Mouse (Mus musculus) heart, embryonic 13.5 days (tissue): Measurements from ENCODE around the gene L1cam. TPM values are rescaled to one million over a fixed set of nuclear protein-coding genes. Genes with fewer than 3 reads are reported as not detected.

Experiments used
- ATAC-seq: fragments of 200-750 bp; cut with Nextera tagmentation; 2 replicates; pipeline ENCODE4 v1.8.0; 2017; ENCODE audit warnings: moderate TSS enrichment; ENCODE audit not compliant: insufficient number of reproducible peaks, low FRiP score, low TSS enrichment; ENCODE audit errors: extremely low read depth
- H3K27ac ChIP-seq: fragments of 300-500 bp; sonication (generic); replicated peaks from 2 replicates; pipeline ENCODE4 v1.5.1; 2015; ENCODE audit warnings: moderate library complexity, mild to moderate bottlenecking, inconsistent platforms
- H3K27me3 ChIP-seq: fragments of 300-500 bp; sonication (generic); replicated peaks from 2 replicates; pipeline ENCODE4 v1.6.1; 2015; ENCODE audit warnings: mild to moderate bottlenecking, inconsistent platforms
- H3K36me3 ChIP-seq: fragments of 300-500 bp; sonication (generic); 2 replicates; pipeline ENCODE4 v1.6.1; 2015; ENCODE audit warnings: mild to moderate bottlenecking, inconsistent platforms
- H3K4me1 ChIP-seq: fragments of 300-500 bp; sonication (generic); 2 replicates; pipeline ENCODE4 v1.6.1; 2015; ENCODE audit warnings: inconsistent platforms
- H3K4me2 ChIP-seq: fragments of 300-500 bp; sonication (generic); 2 replicates; pipeline ENCODE4 v1.6.1; 2015; ENCODE audit warnings: inconsistent platforms, mild to moderate bottlenecking, moderate library complexity
- H3K4me3 ChIP-seq: fragments of 300-500 bp; sonication (generic); 2 replicates; pipeline ENCODE4 v1.5.1; 2015; ENCODE audit warnings: moderate library complexity, mild to moderate bottlenecking, inconsistent platforms
- H3K9ac ChIP-seq: fragments of 300-500 bp; sonication (generic); 2 replicates; pipeline ENCODE4 v1.6.1; 2015; ENCODE audit warnings: inconsistent platforms, mild to moderate bottlenecking, moderate library complexity
- H3K9me3 ChIP-seq: fragments of 300-500 bp; sonication (generic); 2 replicates; pipeline ENCODE4 v1.6.1; 2016; ENCODE audit warnings: inconsistent platforms
- WGBS: fragments of 180-500 bp; shearing (Covaris S2); methylation state at CpG from one replicate; pipeline ENCODE4 v1.1.7; 2015; ENCODE audit warnings: mixed read lengths; 5-methylcytosine and 5-hydroxymethylcytosine counted together
- polyA plus RNA-seq: library from polyadenylated mRNA; unstranded; fragments of >200 nt; fragmentation: Nextera tagmentation; extraction: Ambion mirVana; gene quantifications from 2 replicates; pipeline ENCODE4 v1.2.1, GENCODE M21; 2015

Gene L1cam
- polyA plus RNA-seq, 1 experiment from 2014 or later: 0.86 TPM

DNA sequence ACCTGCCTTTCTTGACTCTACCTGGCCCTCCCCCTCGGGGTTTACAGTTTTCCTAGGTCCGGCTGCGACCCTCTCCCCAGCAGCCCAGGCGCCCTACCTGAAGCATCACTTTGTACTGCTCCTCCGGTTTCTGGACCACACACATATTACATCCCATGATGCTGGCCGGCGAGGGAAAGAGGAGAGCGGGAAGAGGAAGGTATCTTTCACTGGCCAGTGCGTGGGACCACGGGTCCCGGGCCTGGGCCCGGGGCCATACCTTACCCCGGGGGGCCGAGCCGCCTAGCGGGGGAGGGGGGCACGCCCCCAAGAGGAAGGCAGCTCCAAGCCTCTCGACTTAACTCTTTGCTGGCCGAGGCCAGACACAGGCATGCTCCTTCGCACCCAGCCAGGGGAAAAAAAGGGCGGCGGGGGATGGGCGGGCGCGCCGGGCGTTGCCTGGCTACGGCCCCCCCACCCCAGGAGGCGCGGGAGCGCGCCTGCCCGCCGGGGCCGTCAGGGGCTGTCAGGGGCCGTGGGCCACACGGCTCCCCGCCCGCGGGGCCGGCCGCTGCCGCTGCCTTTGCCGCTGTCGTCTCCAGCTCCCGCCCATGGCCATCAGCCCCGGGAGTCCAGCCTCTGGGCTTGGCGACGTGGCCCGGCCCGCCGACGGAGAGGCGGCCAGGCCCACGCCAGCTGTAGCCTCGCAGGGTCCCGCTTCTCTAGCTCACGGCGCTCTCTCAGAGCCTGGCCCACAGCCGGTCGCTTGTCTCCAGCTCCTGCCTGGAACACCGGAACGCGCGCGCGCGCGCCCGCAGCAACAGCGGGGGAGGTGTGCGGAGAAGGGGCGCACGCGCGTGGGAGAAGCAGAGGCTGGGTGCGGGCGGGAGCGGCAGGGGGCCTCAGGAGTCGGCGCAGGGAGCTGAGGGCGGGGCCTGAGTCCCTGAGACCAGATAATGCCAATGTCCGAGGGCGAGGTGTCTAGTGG, 71.4 kb downstream of the L1cam start, which contains the start of gene Pdzd4:
Gene Pdzd4 (minus strand): TSS at position 785 of the 967 bp plus-strand sequence.
- peak within 1 kb of the TSS; percentile 84 for H3K9ac ChIP-seq
- H3K4me1 ChIP-seq: peaks cover 4% of the 10 kb centered on the region; the same call in 1 of the 2 replicates
- ATAC-seq: peak; percentile 70
- no peak within 1 kb of the TSS for H3K27ac ChIP-seq
- peaks cover 46% of the 10 kb centered on the region for H3K27me3 ChIP-seq
- peak within 1 kb of the TSS; percentile 82 for H3K4me2 ChIP-seq
- no peaks in the 10 kb centered on the region for H3K36me3 ChIP-seq
- WGBS: 9% methylated on average over 54 of the region's 84 CpGs
- H3K9me3 ChIP-seq: no peaks in the 10 kb centered on the region
- peak within 1 kb of the TSS; percentile 65 for H3K4me3 ChIP-seq

- Histone ChIP-seq H3K4me2 (peak overlapping the region; percentile 82), H3K9me3 (no peaks in the 10 kb centered on the region), H3K27ac (no peak overlapping the region), H3K27me3 (peaks cover 46% of the 10 kb centered on the region), H3K36me3 (no peaks in the 10 kb centered on the region), H3K4me3 (peak overlapping the region; percentile 65), H3K4me1 (peaks cover 4% of the 10 kb centered on the region; the same call in 1 of the 2 replicates), H3K9ac (peak overlapping the region; percentile 84; the same call in 1 of the 2 replicates)
- no peak for ATAC-seq
- 11% methylated on average over 17 of the region's 17 CpGs for whole genome bisulfite sequencing
Observed at GRCm38 (mm10) chrX:73823747-73824146, 72.2 kb downstream of the L1cam start.

- ATAC-seq: no peak
- H3K27me3 ChIP-seq: peaks cover 2% of the 10 kb centered on the region; the same call in 1 of the 2 replicates
- 44% methylated on average over 3 of the region's 3 CpGs for WGBS
- H3K4me2 ChIP-seq: no peak overlapping the region
- no peaks in the 10 kb centered on the region for H3K4me1 ChIP-seq
- H3K36me3 ChIP-seq: no peaks in the 10 kb centered on the region
- no peaks in the 10 kb centered on the region for H3K9me3 ChIP-seq
- H3K4me3 ChIP-seq: no peak overlapping the region
- H3K27ac ChIP-seq: no peak overlapping the region
- no peak overlapping the region for H3K9ac ChIP-seq
Observed at GRCm38 (mm10) chrX:73816596-73817314, 79.2 kb downstream of the L1cam start.

DNA sequence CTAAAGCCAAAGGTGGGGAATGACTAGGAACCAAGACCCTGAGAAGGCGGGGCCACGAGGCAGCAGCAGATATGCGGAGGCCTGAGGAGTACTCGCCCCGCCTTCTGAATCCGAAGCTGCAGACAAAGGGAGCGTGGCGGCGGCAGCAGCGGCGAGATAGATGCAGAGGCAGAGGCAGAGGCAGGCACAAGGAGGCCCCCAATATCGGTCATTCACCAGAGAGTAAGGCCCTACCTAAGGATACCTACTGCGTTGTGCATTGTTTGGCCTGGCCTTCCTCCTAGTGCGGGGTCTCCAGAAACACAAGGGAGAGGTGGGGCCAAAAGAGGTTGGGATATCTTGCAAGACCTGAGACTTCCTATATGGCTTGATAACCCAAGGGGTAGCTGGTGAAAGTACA, 80.8 kb downstream of the L1cam start:
- Histone ChIP-seq H3K4me3 (peak overlapping the region; percentile 39), H3K27me3 (no peaks in the 10 kb centered on the region), H3K4me1 (no peaks in the 10 kb centered on the region), H3K36me3 (no peaks in the 10 kb centered on the region), H3K4me2 (peak overlapping the region; percentile 63), H3K27ac (no peak overlapping the region), H3K9me3 (no peaks in the 10 kb centered on the region), H3K9ac (peak overlapping the region; percentile 69)
- 12% methylated on average over 14 of the region's 14 CpGs for WGBS
- no peak for ATAC-seq

- no peaks in the 10 kb centered on the region for H3K36me3 ChIP-seq
- H3K27me3 ChIP-seq: no peaks in the 10 kb centered on the region; the same call in 1 of the 2 replicates
- ATAC-seq: no peak
- 72% methylated on average over 1 of the region's 1 CpGs for WGBS
- H3K4me1 ChIP-seq: no peaks in the 10 kb centered on the region
- H3K4me3 ChIP-seq: no peak overlapping the region
- no peak overlapping the region for H3K27ac ChIP-seq
- H3K9me3 ChIP-seq: no peaks in the 10 kb centered on the region
- no peak overlapping the region for H3K9ac ChIP-seq
- H3K4me2 ChIP-seq: no peak overlapping the region
Observed at GRCm38 (mm10) chrX:73805814-73806213, 90.1 kb downstream of the L1cam start.

Other genes with a start within 250 kb of the L1cam start
- gene Pnck, start 236.0 kb downstream of the L1cam start, polyA plus RNA-seq: 9.6 and 10.4 TPM in 2 replicates
- 6.8 and 8.0 TPM in 2 replicates for gene Slc6a8, start 223.0 kb downstream of the L1cam start, polyA plus RNA-seq
- 166 and 185 TPM in 2 replicates for gene Bcap31, start 179.9 kb downstream of the L1cam start, polyA plus RNA-seq
- 12.3 and 12.4 TPM in 2 replicates for gene Abcd1, start 179.5 kb downstream of the L1cam start, polyA plus RNA-seq
- 0.46 and 0.51 TPM in 2 replicates for gene Plxnb3, start 139.0 kb downstream of the L1cam start, polyA plus RNA-seq
- 76.2 and 85.8 TPM in 2 replicates for gene Srpk3, start 121.7 kb downstream of the L1cam start, polyA plus RNA-seq
- gene Idh3g, start 109.2 kb downstream of the L1cam start, polyA plus RNA-seq: 344 and 399 TPM in 2 replicates
- gene Ssr4, start 109.1 kb downstream of the L1cam start, polyA plus RNA-seq: 151 and 163 TPM in 2 replicates
- gene Pdzd4, start 71.1 kb downstream of the L1cam start, polyA plus RNA-seq: 0.27 and 0.34 TPM in 2 replicates
- gene Avpr2, start 4.0 kb downstream of the L1cam start, polyA plus RNA-seq: 0.13 TPM in 1 of 2 replicates, not detected in the other
- gene Arhgap4, start 25.8 kb upstream of the L1cam start, polyA plus RNA-seq: 1.5 TPM in 2 replicates
- gene Naa10, start 25.8 kb upstream of the L1cam start, polyA plus RNA-seq: 87.0 and 96.6 TPM in 2 replicates
- gene Renbp, start 34.7 kb upstream of the L1cam start, polyA plus RNA-seq: 52.1 and 60.4 TPM in 2 replicates
- gene Hcfc1, start 70.3 kb upstream of the L1cam start, polyA plus RNA-seq: 31.7 and 34.3 TPM in 2 replicates
- gene Irak1, start 127.8 kb upstream of the L1cam start, polyA plus RNA-seq: 45.2 and 50.3 TPM in 2 replicates
- gene Opn1mw, start 231.4 kb upstream of the L1cam start, polyA plus RNA-seq: not detected in 2 replicates
- gene Mecp2, start 239.3 kb upstream of the L1cam start, polyA plus RNA-seq: 9.9 and 10.7 TPM in 2 replicates